Mouse (Mus musculus): ENCODE results near the gene Isg20l2.

GRCm38 (mm10) chr3:87959371-87959770 is 29.3 kb downstream of the Isg20l2 start:
- TF ChIP-seq POLR2A (IDR thresholded peaks at IDR 0.05; ENCODE audit: borderline replicate concordance, extremely low read depth, low read depth, low read length) = no peak
- TF ChIP-seq CTCF (IDR thresholded peaks at IDR 0.05; ENCODE audit: insufficient read depth, low read length) = no peak

All from lung, adult 2 months (tissue).